Mouse (Mus musculus) myocyte (in vitro differentiated cells): ENCODE measurements at regions not wholly inside any gene's neighbourhood (a gene's known extent, or its start where the extent isn't known, plus 50 kb on each side); places are given as distances from the start of the nearest gene placed in this dataset.

Source experiments
- CEBPB ChIP-seq: IDR thresholded peaks from 2 replicates; pipeline ENCODE4 v1.6.1; 2011; ENCODE audit warnings: mild to moderate bottlenecking, moderate library complexity; ENCODE audit not compliant: poor library complexity, insufficient read depth, severe bottlenecking
- MAX ChIP-seq: IDR thresholded peaks from one replicate; pipeline ENCODE4 v1.6.1; 2011; ENCODE audit warnings: low read depth, mild to moderate bottlenecking, control low read depth
- MYOD1 ChIP-seq, 3 experiments: IDR thresholded peaks; one replicate each; pipeline ENCODE4 v1.6.1; 2011; ENCODE audit warnings: control low read depth in 2 of 3, low read depth in 2 of 3, mild to moderate bottlenecking in 2 of 3, moderate library complexity in 1 of 3; ENCODE audit not compliant: insufficient read length in 2 of 3, control insufficient read depth in 1 of 3
- POLR2A ChIP-seq: IDR thresholded peaks from one replicate; pipeline ENCODE4 v1.6.1; 2011; ENCODE audit warnings: low read depth, mild to moderate bottlenecking, control low read depth, moderate library complexity; ENCODE audit not compliant: insufficient read length
- USF1 ChIP-seq: IDR thresholded peaks from one replicate; pipeline ENCODE4 v1.6.1; 2011; ENCODE audit warnings: low read depth, mild to moderate bottlenecking, control low read depth, moderate library complexity

GRCm38 (mm10) chr13:44597666-44598065 is 131.6 kb upstream of the Jarid2 start:
- no peak for TF ChIP-seq POLR2A
- no peak for TF ChIP-seq MYOD1 (IDR thresholded peaks at IDR 0.05; ENCODE audit: control insufficient read depth in 1 of 3, insufficient read length in 2 of 3, low read depth in 2 of 3)
- no peak for TF ChIP-seq USF1
- no peak for TF ChIP-seq CEBPB
- TF ChIP-seq MAX = no peak
